In the genomic region with DNA sequence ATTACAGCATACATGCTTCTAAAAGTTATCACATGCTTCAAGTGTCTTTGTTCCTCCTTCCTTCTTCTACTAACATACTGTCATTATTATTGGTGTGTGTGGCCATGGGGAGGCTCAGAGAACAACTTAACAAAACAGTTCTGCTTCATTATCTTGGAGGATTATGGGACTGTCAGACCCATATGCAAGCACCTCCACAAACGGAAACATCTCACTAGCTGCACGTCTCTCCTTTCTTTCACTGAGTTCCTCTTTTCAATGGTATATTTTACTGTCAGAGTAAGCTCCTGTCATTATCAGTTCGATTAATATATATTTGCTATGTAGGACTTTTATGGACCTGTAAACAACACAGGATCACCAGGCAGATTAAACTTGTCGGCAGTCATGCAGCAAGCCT, we compare ENCODE assay signal across 27 mouse cellular contexts. TPM values are rescaled to one million over a fixed set of nuclear protein-coding genes. Genes with fewer than 3 reads are reported as not detected.
A peak's percentile ranks its signal among the peaks of the same experiment; 100 is the strongest.
DNase-seq lines count a peak whose midpoint lies in the region; ATAC-seq and TF ChIP-seq lines count a peak whose summit lies in the region.
"Had no signal": no experiment of that assay in that cellular context is flagged by ENCODE, and none has a peak within 500 bp of the region (broad histone marks: within the 10 kb centered on the region; RNA-seq: fewer than 3 reads in every experiment).

No protein-coding gene starts in this region.

- no peaks in the 10 kb centered on the region for H3K36me3 ChIP-seq in forebrain, embryonic 13.5 days (ENCODE audit: poor library complexity, severe bottlenecking)
- no peaks in the 10 kb centered on the region for H3K36me3 ChIP-seq in forebrain, embryonic 11.5 days (ENCODE audit: control insufficient read depth, insufficient read depth, low read length)
- peaks cover 24% of the 10 kb centered on the region for H3K36me3 ChIP-seq in G1E (replicated peaks)
- H3K36me3 ChIP-seq in kidney, adult 2 months (ENCODE audit: control insufficient read depth, insufficient read depth, low read length): no peaks in the 10 kb centered on the region
- H3K36me3 ChIP-seq: embryonic facial prominence, embryonic 10.5 days; embryonic facial prominence, embryonic 13.5 days; heart, embryonic 10.5 days; heart, embryonic 13.5 days; hindbrain, embryonic 12.5 days; hindbrain, embryonic 15.5 days had no signal

- no peak for TF ChIP-seq POLR2A in kidney, adult 2 months (IDR thresholded peaks at IDR 0.05; ENCODE audit: low read depth, low read length)

- H3K4me2 ChIP-seq in forebrain, embryonic 13.5 days: no peak overlapping the region
- no peak overlapping the region for H3K4me2 ChIP-seq in forebrain, embryonic 11.5 days (ENCODE audit: low read depth, low read length, severe bottlenecking)
- H3K4me2 ChIP-seq: embryonic facial prominence, embryonic 13.5 days; heart, embryonic 13.5 days; hindbrain, embryonic 12.5 days; hindbrain, embryonic 15.5 days had no signal

- H3K27me3 ChIP-seq in forebrain, embryonic 13.5 days: no peaks in the 10 kb centered on the region
- no peaks in the 10 kb centered on the region for H3K27me3 ChIP-seq in forebrain, embryonic 11.5 days (ENCODE audit: control insufficient read depth, insufficient read depth, low read length)
- H3K27me3 ChIP-seq in G1E (ENCODE audit: insufficient read depth, low read length): no peaks in the 10 kb centered on the region
- no peaks in the 10 kb centered on the region for H3K27me3 ChIP-seq in kidney, adult 2 months (replicated peaks; ENCODE audit: control insufficient read depth, insufficient read depth, low read length)
- H3K27me3 ChIP-seq: embryonic facial prominence, embryonic 13.5 days; heart, embryonic 13.5 days; hindbrain, embryonic 12.5 days; hindbrain, embryonic 15.5 days had no signal

- no peaks in the 10 kb centered on the region for H3K9me3 ChIP-seq in forebrain, embryonic 13.5 days (replicated peaks)
- H3K9me3 ChIP-seq in forebrain, embryonic 11.5 days (ENCODE audit: control insufficient read depth, low read length): no peaks in the 10 kb centered on the region
- no peaks in the 10 kb centered on the region for H3K9me3 ChIP-seq in G1E (replicated peaks)
- H3K9me3 ChIP-seq: embryonic facial prominence, embryonic 10.5 days; embryonic facial prominence, embryonic 13.5 days; heart, embryonic 10.5 days; heart, embryonic 13.5 days; hindbrain, embryonic 12.5 days; hindbrain, embryonic 15.5 days had no signal

- H3K4me1 ChIP-seq in forebrain, embryonic 13.5 days: peaks cover 41% of the 10 kb centered on the region
- H3K4me1 ChIP-seq in forebrain, embryonic 11.5 days (replicated peaks; ENCODE audit: control insufficient read depth, insufficient read depth, low read length): peaks cover 11% of the 10 kb centered on the region
- peaks cover 15% of the 10 kb centered on the region for H3K4me1 ChIP-seq in G1E (ENCODE audit: insufficient read depth, low read depth, low read length)
- H3K4me1 ChIP-seq in kidney, adult 2 months (ENCODE audit: control insufficient read depth, insufficient read depth, low read length): 0 out of 2 replicates have a peak, but pooled peaks cover 2% of the 10 kb centered on the region
- H3K4me1 ChIP-seq: heart, embryonic 10.5 days had no signal

- no peak overlapping the region for H3K4me3 ChIP-seq in forebrain, embryonic 13.5 days
- no peak overlapping the region for H3K4me3 ChIP-seq in forebrain, embryonic 11.5 days (ENCODE audit: low read depth, low read length)
- H3K4me3 ChIP-seq in G1E (ENCODE audit: low read depth, low read length): no peak overlapping the region
- H3K4me3 ChIP-seq in kidney, adult 2 months (ENCODE audit: insufficient read depth, low read depth, low read length): no peak overlapping the region
- H3K4me3 ChIP-seq: embryonic facial prominence, embryonic 10.5 days; embryonic facial prominence, embryonic 13.5 days; erythroblast, embryonic 14.5 days; heart, embryonic 10.5 days; heart, embryonic 13.5 days; hindbrain, embryonic 12.5 days; hindbrain, embryonic 15.5 days had no signal

- 66% methylated on average over 4 of the region's 4 CpGs for WGBS in forebrain, embryonic 13.5 days
- 73% methylated on average over 4 of the region's 4 CpGs for WGBS in forebrain, embryonic 11.5 days
- 61% methylated on average over 4 of the region's 4 CpGs for WGBS in kidney, adult 2 months

- intact Hi-C loops in gastrocnemius, postnatal 14 days (cut with DNase I; ENCODE audit: low total_unique reads): no loop called here

- ATAC-seq in forebrain, embryonic 13.5 days: no peak
- no peak for ATAC-seq in forebrain, embryonic 11.5 days (replicated peaks; ENCODE audit: low FRiP score)
- ATAC-seq in G1E (ENCODE audit: extremely low read depth, insufficient number of reproducible peaks, low FRiP score, poor library complexity, severe bottlenecking): peak; percentile 61; the same call in 1 of the 2 replicates
- ATAC-seq in common myeloid progenitor, adult 5-6 weeks (replicated peaks; ENCODE audit: low read depth, poor library complexity, severe bottlenecking): peak; percentile 40
- ATAC-seq in megakaryocyte progenitor cell, adult 5-6 weeks (replicated peaks; ENCODE audit: poor library complexity): peak; percentile 23
- ATAC-seq: activated CD4-positive, CD25-positive, alpha-beta regulatory T cell, adult 4 months; forebrain, embryonic 14.5 days; intestine, postnatal 0 days had no signal

- no peak overlapping the region for H3K9ac ChIP-seq in forebrain, embryonic 13.5 days
- no peak overlapping the region for H3K9ac ChIP-seq in forebrain, embryonic 11.5 days (ENCODE audit: low read length)
- H3K9ac ChIP-seq: embryonic facial prominence, embryonic 13.5 days; forebrain, postnatal 0 days; heart, embryonic 13.5 days; hindbrain, embryonic 12.5 days; hindbrain, embryonic 15.5 days had no signal

- TF ChIP-seq CTCF in G1E (IDR thresholded peaks at IDR 0.05; ENCODE audit: low read depth, low read length): no peak
- no peak for TF ChIP-seq CTCF in kidney, adult 2 months (conservative IDR thresholded peaks at IDR 0.05; ENCODE audit: insufficient read depth, insufficient read length, low read depth, low read length)

- no peak for DNase-seq in forebrain, embryonic 11.5 days (ENCODE audit: low spot score)
- DNase-seq in G1E (ENCODE audit: low spot score): no peak
- no peak for DNase-seq in gastrocnemius, postnatal 14 days
- no peak for DNase-seq in kidney, adult 2 months
- no peak for DNase-seq in urinary bladder, postnatal 4 days (ENCODE audit: low spot score in 2 of 2)
- DNase-seq: adrenal gland, postnatal 10 days; adrenal gland, postnatal 36 days; cerebellum, adult 9-10 months; embryo, embryonic 11 days; forebrain, postnatal 0 days; gastrocnemius, postnatal 36 days; heart, adult 18-20 months; heart, postnatal 14 days; heart, postnatal 4 days had no signal

- peak overlapping the region; percentile 71; the same call in 1 of the 2 replicates for H3K27ac ChIP-seq in forebrain, embryonic 13.5 days
- no peak overlapping the region for H3K27ac ChIP-seq in forebrain, embryonic 11.5 days (ENCODE audit: low read depth, low read length)
- H3K27ac ChIP-seq in kidney, adult 2 months (ENCODE audit: insufficient read depth, low read depth, low read length): no peak overlapping the region
- H3K27ac ChIP-seq: embryonic facial prominence, embryonic 13.5 days; heart, embryonic 10.5 days; heart, embryonic 13.5 days; hindbrain, embryonic 12.5 days; hindbrain, embryonic 15.5 days had no signal

RNA-seq across cellular contexts. Expression of gene Rwdd3, which starts 11.1 kb away (rescaled TPM):
- polyA plus RNA-seq in forebrain, embryonic 13.5 days (2015; fragmentation: Nextera tagmentation; extraction: Ambion mirVana): 22.8 and 22.9 TPM in 2 replicates
- polyA plus RNA-seq in forebrain, embryonic 11.5 days (2014; fragmentation: Nextera tagmentation; extraction: Ambion mirVana): 4.0 and 5.1 TPM in 2 replicates
- total RNA-seq in G1E (2014; fragmentation: Nextera tagmentation): 8.9 and 14.4 TPM in 2 replicates
- 11.2 and 12.6 TPM in 2 replicates for total RNA-seq in G1E (2017)
- polyA plus RNA-seq in G1E (2012): 0.99 and 1.1 TPM in 2 replicates
- total RNA-seq in common myeloid progenitor, adult 5-6 weeks (2017): 9.1 and 11.3 TPM in 2 replicates
- total RNA-seq in megakaryocyte progenitor cell, adult 5-6 weeks (2015): 3.2 and 3.5 TPM in 2 replicates
- total RNA-seq in megakaryocyte progenitor cell, adult 5-6 weeks (2017): 5.9 and 6.5 TPM in 2 replicates
- 1 to 10 TPM; 2.3 to 2.4 TPM for total RNA-seq in gastrocnemius, postnatal 14 days (2021)
- 2.8 and 4.3 TPM in 2 replicates for polyA plus RNA-seq in kidney, adult 2 months (2012; rRNA removed)

Comparison
In these comparisons a context has a peak if more than half of its experiments do, and no peak if none do; other contexts are left out.
1. ATAC-seq: peak in G1E (single experiment), common myeloid progenitor, adult 5-6 weeks (single experiment) and megakaryocyte progenitor cell, adult 5-6 weeks (single experiment); none in forebrain, embryonic 13.5 days (single experiment) and forebrain, embryonic 11.5 days (single experiment).